Mouse (Mus musculus) intestine, embryonic 15.5 days (tissue): ENCODE measurements at regions not wholly inside any gene's neighbourhood (a gene's known extent, or its start where the extent isn't known, plus 50 kb on each side); places are given as distances from the start of the nearest gene placed in this dataset.
A peak's percentile ranks its signal among the peaks of the same experiment; 100 is the strongest.

Source experiments
- ATAC-seq: fragments of 200-750 bp; cut with Nextera tagmentation; 2 replicates; pipeline ENCODE4 v1.8.0; 2017; ENCODE audit warnings: moderate TSS enrichment, moderate library complexity
- H3K27ac ChIP-seq: fragments of 300-500 bp; sonication (generic); 2 replicates; pipeline ENCODE4 v1.5.1; 2015; ENCODE audit warnings: mild to moderate bottlenecking, inconsistent platforms
- H3K27me3 ChIP-seq: fragments of 300-500 bp; sonication (generic); replicated peaks from 2 replicates; pipeline ENCODE4 v1.6.1; 2015; ENCODE audit warnings: inconsistent platforms
- H3K36me3 ChIP-seq: fragments of 300-500 bp; sonication (generic); 2 replicates; pipeline ENCODE4 v1.6.1; 2015; ENCODE audit warnings: inconsistent platforms
- H3K4me1 ChIP-seq: fragments of 300-500 bp; sonication (generic); replicated peaks from 2 replicates; pipeline ENCODE4 v1.6.1; 2015; ENCODE audit warnings: inconsistent platforms
- H3K4me2 ChIP-seq: fragments of 300-500 bp; sonication (generic); replicated peaks from 2 replicates; pipeline ENCODE4 v1.6.1; 2015; ENCODE audit warnings: mild to moderate bottlenecking, inconsistent platforms
- H3K4me3 ChIP-seq: fragments of 300-500 bp; sonication (generic); replicated peaks from 2 replicates; pipeline ENCODE4 v1.5.1; 2015; ENCODE audit warnings: inconsistent platforms
- H3K9ac ChIP-seq: fragments of 300-500 bp; sonication (generic); 2 replicates; pipeline ENCODE4 v1.6.1; 2015; ENCODE audit warnings: inconsistent platforms
- H3K9me3 ChIP-seq: fragments of 300-500 bp; sonication (generic); 2 replicates; pipeline ENCODE4 v1.6.1; 2016; ENCODE audit warnings: inconsistent platforms
- WGBS: fragments of 180-500 bp; shearing (Covaris S2); methylation state at CpG from one replicate; pipeline ENCODE4 v1.1.7; 2015; 5-methylcytosine and 5-hydroxymethylcytosine counted together

- Histone ChIP-seq H3K27me3 (no peaks in the 10 kb centered on the region), H3K4me3 (no peak overlapping the region), H3K36me3 (no peaks in the 10 kb centered on the region), H3K9me3 (no peaks in the 10 kb centered on the region), H3K9ac (no peak overlapping the region), H3K27ac (no peak overlapping the region), H3K4me1 (no peaks in the 10 kb centered on the region), H3K4me2 (no peak overlapping the region)
- ATAC-seq: no peak
- 84% methylated on average over 3 of the region's 3 CpGs for WGBS
These were observed 221.3 kb downstream of the Bcl11b start for GRCm38 (mm10) chr12:107782147-107782546.

DNA sequence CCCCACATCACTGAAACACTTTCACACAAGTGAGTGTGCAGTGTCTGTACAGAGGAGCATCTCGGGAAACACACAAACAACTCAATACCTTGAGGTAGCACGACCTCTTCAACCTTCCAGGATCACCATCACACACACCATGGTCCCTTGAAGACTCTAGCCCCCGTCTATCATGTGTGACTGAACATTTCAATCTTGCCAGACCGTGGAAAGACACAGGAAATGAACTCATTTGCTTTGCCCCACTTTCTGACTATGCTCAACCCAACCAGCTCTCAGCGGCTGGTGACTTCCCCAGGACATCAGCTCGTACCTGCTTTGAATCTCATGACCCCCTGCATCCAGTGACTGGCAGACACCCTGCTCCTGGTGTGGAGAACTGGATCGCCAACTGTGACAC lies 219.6 kb downstream of the Bcl11b start:
- Histone ChIP-seq H3K4me1 (no peaks in the 10 kb centered on the region), H3K27ac (no peak overlapping the region), H3K9ac (no peak overlapping the region), H3K9me3 (no peaks in the 10 kb centered on the region), H3K36me3 (no peaks in the 10 kb centered on the region), H3K4me2 (no peak overlapping the region), H3K27me3 (no peaks in the 10 kb centered on the region), H3K4me3 (no peak overlapping the region)
- 79% methylated on average over 7 of the region's 7 CpGs for WGBS
- ATAC-seq: no peak

GRCm38 (mm10) chr12:107789818-107790217 lies 213.6 kb downstream of the Bcl11b start:
- no peaks in the 10 kb centered on the region for H3K36me3 ChIP-seq
- no peak overlapping the region for H3K9ac ChIP-seq
- no peaks in the 10 kb centered on the region for H3K9me3 ChIP-seq
- no peaks in the 10 kb centered on the region for H3K4me1 ChIP-seq
- WGBS: 56% methylated on average over 6 of the region's 6 CpGs
- H3K27me3 ChIP-seq: no peaks in the 10 kb centered on the region
- no peak overlapping the region for H3K4me3 ChIP-seq
- no peak for ATAC-seq
- no peak overlapping the region for H3K27ac ChIP-seq
- H3K4me2 ChIP-seq: no peak overlapping the region

- Histone ChIP-seq H3K9ac (no peak overlapping the region), H3K9me3 (no peaks in the 10 kb centered on the region), H3K27me3 (no peaks in the 10 kb centered on the region), H3K4me2 (no peak overlapping the region), H3K4me3 (no peak overlapping the region), H3K27ac (no peak overlapping the region), H3K36me3 (no peaks in the 10 kb centered on the region), H3K4me1 (no peaks in the 10 kb centered on the region)
- no peak for ATAC-seq
- 91% methylated on average over 5 of the region's 5 CpGs for WGBS
These were observed 203.1 kb downstream of the Bcl11b start for GRCm38 (mm10) chr12:107800296-107800695.

GRCm38 (mm10) chr12:107807634-107808033 lies 195.8 kb downstream of the Bcl11b start:
- no peak overlapping the region for H3K27ac ChIP-seq
- H3K4me1 ChIP-seq: peaks cover 6% of the 10 kb centered on the region; the same call in 1 of the 2 replicates
- H3K4me2 ChIP-seq: peak overlapping the region; percentile 19; the same call in 1 of the 2 replicates
- 18% methylated on average over 11 of the region's 11 CpGs for WGBS
- no peaks in the 10 kb centered on the region for H3K27me3 ChIP-seq
- no peaks in the 10 kb centered on the region for H3K36me3 ChIP-seq
- no peaks in the 10 kb centered on the region for H3K9me3 ChIP-seq
- H3K9ac ChIP-seq: no peak overlapping the region
- H3K4me3 ChIP-seq: no peak overlapping the region
- ATAC-seq: peak; percentile 31; the same call in 1 of the 2 replicates

DNA sequence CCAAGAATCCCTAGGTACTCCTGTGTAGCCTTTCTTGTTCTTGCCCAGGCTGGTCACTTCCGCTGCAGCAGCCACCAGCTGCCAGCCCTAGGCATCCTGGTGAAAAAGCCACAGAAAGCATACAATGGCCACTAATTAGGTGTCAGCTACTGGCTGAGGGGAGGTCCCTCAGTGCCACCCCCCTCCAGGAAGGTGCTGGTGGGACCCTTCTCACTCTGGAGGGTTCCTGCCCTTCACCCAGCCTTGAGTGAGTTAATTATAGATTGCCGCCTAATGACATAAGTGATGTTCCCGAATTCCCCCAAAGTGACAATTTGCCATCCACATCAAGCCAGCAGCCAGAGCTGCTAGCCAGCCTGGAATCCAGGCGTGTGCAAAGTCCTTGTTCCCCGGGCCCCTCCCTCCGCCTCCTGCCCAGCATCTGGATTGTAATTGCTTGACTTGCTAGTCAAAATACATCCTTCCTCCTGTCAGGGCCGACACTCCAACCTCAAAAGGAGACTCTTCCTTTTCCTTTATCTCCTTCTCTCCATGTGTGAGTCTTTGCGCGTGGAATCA lies 195.2 kb downstream of the Bcl11b start:
- Histone ChIP-seq H3K9ac (no peak overlapping the region), H3K4me3 (no peak overlapping the region), H3K27ac (no peak overlapping the region), H3K36me3 (no peaks in the 10 kb centered on the region), H3K4me2 (no peak overlapping the region), H3K4me1 (peaks cover 6% of the 10 kb centered on the region; the same call in 1 of the 2 replicates), H3K9me3 (no peaks in the 10 kb centered on the region), H3K27me3 (no peaks in the 10 kb centered on the region)
- ATAC-seq: no peak
- WGBS: 59% methylated on average over 9 of the region's 9 CpGs

- no peak overlapping the region for H3K4me3 ChIP-seq
- 25% methylated on average over 5 of the region's 5 CpGs for WGBS
- H3K4me1 ChIP-seq: peaks cover 6% of the 10 kb centered on the region; the same call in 1 of the 2 replicates
- H3K27ac ChIP-seq: no peak overlapping the region
- H3K27me3 ChIP-seq: no peaks in the 10 kb centered on the region
- no peak overlapping the region for H3K4me2 ChIP-seq
- no peak for ATAC-seq
- H3K9ac ChIP-seq: no peak overlapping the region
- no peaks in the 10 kb centered on the region for H3K36me3 ChIP-seq
- H3K9me3 ChIP-seq: no peaks in the 10 kb centered on the region
These were observed 192.2 kb downstream of the Bcl11b start for GRCm38 (mm10) chr12:107811231-107811630.

GRCm38 (mm10) chr12:107812549-107813335 lies 190.7 kb downstream of the Bcl11b start:
- WGBS: 63% methylated on average over 14 of the region's 14 CpGs
- Histone ChIP-seq H3K4me2 (no peak overlapping the region), H3K27ac (no peak overlapping the region), H3K4me1 (0 out of 2 replicates have a peak, but pooled peaks cover 4% of the 10 kb centered on the region), H3K4me3 (no peak overlapping the region), H3K27me3 (no peaks in the 10 kb centered on the region), H3K9ac (no peak overlapping the region), H3K36me3 (no peaks in the 10 kb centered on the region), H3K9me3 (no peaks in the 10 kb centered on the region)
- ATAC-seq: no peak

DNA sequence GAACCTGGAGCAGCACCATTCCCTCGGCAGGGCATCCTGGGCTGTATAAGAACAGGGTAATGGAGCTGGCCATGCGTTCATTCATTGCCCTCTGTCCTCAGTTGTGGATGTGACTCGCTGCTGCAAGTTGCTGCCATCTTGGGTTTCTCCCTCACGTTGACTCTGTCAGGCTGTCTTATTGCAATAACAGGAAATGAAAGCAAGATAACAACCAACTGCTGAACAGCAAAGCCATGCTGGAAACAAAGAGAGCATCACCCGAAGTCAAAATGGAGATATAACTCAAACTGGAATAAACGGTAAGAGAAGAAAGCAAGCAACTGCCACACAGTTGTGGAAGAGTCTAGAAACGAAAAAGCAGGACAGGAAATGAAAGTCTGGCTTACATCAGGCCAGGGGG lies 188.5 kb downstream of the Bcl11b start:
- ATAC-seq: no peak
- no peaks in the 10 kb centered on the region for H3K4me1 ChIP-seq
- no peak overlapping the region for H3K4me3 ChIP-seq
- no peaks in the 10 kb centered on the region for H3K27me3 ChIP-seq
- H3K27ac ChIP-seq: no peak overlapping the region
- WGBS: 76% methylated on average over 7 of the region's 7 CpGs
- H3K9me3 ChIP-seq: no peaks in the 10 kb centered on the region
- H3K4me2 ChIP-seq: no peak overlapping the region
- no peak overlapping the region for H3K9ac ChIP-seq
- no peaks in the 10 kb centered on the region for H3K36me3 ChIP-seq

GRCm38 (mm10) chr12:107823768-107824394 lies 179.5 kb downstream of the Bcl11b start:
- Histone ChIP-seq H3K9me3 (no peaks in the 10 kb centered on the region), H3K36me3 (no peaks in the 10 kb centered on the region), H3K4me3 (no peak overlapping the region), H3K4me1 (no peaks in the 10 kb centered on the region), H3K4me2 (no peak overlapping the region), H3K27me3 (no peaks in the 10 kb centered on the region), H3K27ac (no peak overlapping the region), H3K9ac (no peak overlapping the region)
- 64% methylated on average over 5 of the region's 5 CpGs for WGBS
- ATAC-seq: peak; percentile 68

- no peak overlapping the region for H3K27ac ChIP-seq
- no peaks in the 10 kb centered on the region for H3K27me3 ChIP-seq
- H3K4me1 ChIP-seq: no peaks in the 10 kb centered on the region
- no peaks in the 10 kb centered on the region for H3K9me3 ChIP-seq
- 84% methylated on average over 4 of the region's 4 CpGs for WGBS
- H3K4me3 ChIP-seq: no peak overlapping the region
- no peak for ATAC-seq
- H3K9ac ChIP-seq: no peak overlapping the region
- H3K36me3 ChIP-seq: no peaks in the 10 kb centered on the region
- H3K4me2 ChIP-seq: no peak overlapping the region
These were observed 177.5 kb downstream of the Bcl11b start for GRCm38 (mm10) chr12:107825921-107826320.

DNA sequence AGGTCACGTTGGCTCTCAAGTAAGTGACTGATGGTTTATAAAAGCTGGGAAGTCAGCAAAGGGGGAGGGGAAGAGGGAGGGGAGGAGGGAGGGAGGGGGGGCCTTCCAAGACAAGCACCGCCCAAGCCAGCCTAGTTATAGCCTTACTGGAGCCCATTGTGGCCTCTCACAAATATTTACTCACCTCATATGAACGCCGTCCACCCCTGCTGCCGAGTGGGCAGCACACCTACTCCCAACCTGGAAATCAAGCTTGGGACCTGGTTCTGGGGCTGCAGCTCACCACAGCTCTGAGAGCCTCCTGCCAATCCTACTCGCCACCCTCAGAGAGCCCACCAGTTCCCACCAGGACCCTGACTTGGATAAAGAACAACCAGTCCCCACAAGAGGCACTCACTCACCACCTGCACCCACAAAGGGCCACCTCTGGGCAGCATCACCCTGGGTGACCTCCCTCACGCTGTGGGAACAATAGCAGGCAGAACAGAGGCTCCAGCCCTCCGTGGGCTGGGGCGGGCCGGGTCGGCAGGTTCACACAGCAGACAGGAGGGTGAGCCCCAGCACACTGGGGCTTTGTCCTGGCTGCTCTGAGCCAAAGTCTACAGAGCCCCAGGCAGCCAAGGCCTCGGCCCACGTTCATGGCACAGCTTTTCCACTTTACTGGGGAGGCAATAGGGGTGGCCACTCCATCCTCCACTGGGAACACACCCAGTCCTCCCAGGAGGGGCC lies 171.8 kb downstream of the Bcl11b start:
- Histone ChIP-seq H3K27ac (0 out of 2 replicates have a peak overlapping the region, but pooled peaks have one; percentile 6), H3K9me3 (no peaks in the 10 kb centered on the region), H3K36me3 (no peaks in the 10 kb centered on the region), H3K27me3 (no peaks in the 10 kb centered on the region), H3K9ac (no peak overlapping the region), H3K4me3 (no peak overlapping the region), H3K4me2 (no peak overlapping the region), H3K4me1 (peaks cover 10% of the 10 kb centered on the region; the same call in 1 of the 2 replicates)
- peak; percentile 55; the same call in 1 of the 2 replicates for ATAC-seq
- 27% methylated on average over 13 of the region's 13 CpGs for WGBS
